Mouse (Mus musculus) cerebellum, adult 11-12 months (tissue): ENCODE data around the gene Tbc1d9.
A peak's percentile ranks its signal among the peaks of the same experiment; 100 is the strongest.

Experiments
- DNase-seq: peaks from one replicate; pipeline ENCODE4 v3.0.0; 2022

Gene Tbc1d9

GRCm38 (mm10) chr8:83181851-83182482 lies 16.8 kb downstream of the Tbc1d9 start:
- no peak for DNase-seq

GRCm38 (mm10) chr8:83182784-83183183 lies 17.6 kb downstream of the Tbc1d9 start:
- no peak for DNase-seq

GRCm38 (mm10) chr8:83186376-83186775 lies 21.2 kb downstream of the Tbc1d9 start:
- no peak for DNase-seq

GRCm38 (mm10) chr8:83187363-83187962 lies 22.3 kb downstream of the Tbc1d9 start:
- no peak for DNase-seq

GRCm38 (mm10) chr8:83189538-83190095 lies 24.5 kb downstream of the Tbc1d9 start:
- DNase-seq, result no peak

- peak; percentile 78 for DNase-seq
Observed at GRCm38 (mm10) chr8:83196088-83196487, 30.9 kb downstream of the Tbc1d9 start.

GRCm38 (mm10) chr8:83199715-83200114 lies 34.6 kb downstream of the Tbc1d9 start:
- no peak for DNase-seq

- DNase-seq, result peak; percentile 89
Observed at GRCm38 (mm10) chr8:83200191-83201177, 35.3 kb downstream of the Tbc1d9 start.

GRCm38 (mm10) chr8:83202946-83203345 lies 37.8 kb downstream of the Tbc1d9 start:
- DNase-seq, result peak; percentile 75

- no peak for DNase-seq
Observed at GRCm38 (mm10) chr8:83205907-83206306, 40.8 kb downstream of the Tbc1d9 start.

- no peak for DNase-seq
Observed at GRCm38 (mm10) chr8:83209581-83209980, 44.4 kb downstream of the Tbc1d9 start.

- DNase-seq, result no peak
Observed at GRCm38 (mm10) chr8:83210676-83211075, 45.5 kb downstream of the Tbc1d9 start.

GRCm38 (mm10) chr8:83215065-83215464 lies 49.9 kb downstream of the Tbc1d9 start:
- no peak for DNase-seq

GRCm38 (mm10) chr8:83216520-83216919 lies 51.4 kb downstream of the Tbc1d9 start:
- DNase-seq, result no peak

GRCm38 (mm10) chr8:83217196-83217595 lies 52.0 kb downstream of the Tbc1d9 start:
- no peak for DNase-seq

- DNase-seq, result no peak
Observed at GRCm38 (mm10) chr8:83217891-83218290, 52.7 kb downstream of the Tbc1d9 start.

GRCm38 (mm10) chr8:83219392-83219791 lies 54.2 kb downstream of the Tbc1d9 start:
- DNase-seq, result peak; percentile 95

- no peak for DNase-seq
Observed at GRCm38 (mm10) chr8:83220746-83221145, 55.6 kb downstream of the Tbc1d9 start.

- no peak for DNase-seq
Observed at GRCm38 (mm10) chr8:83224754-83225416, 59.7 kb downstream of the Tbc1d9 start.

GRCm38 (mm10) chr8:83225598-83225997 lies 60.4 kb downstream of the Tbc1d9 start:
- no peak for DNase-seq

GRCm38 (mm10) chr8:83227336-83227735 lies 62.2 kb downstream of the Tbc1d9 start:
- no peak for DNase-seq

- DNase-seq, result no peak
Observed at GRCm38 (mm10) chr8:83233099-83233498, 67.9 kb downstream of the Tbc1d9 start.

GRCm38 (mm10) chr8:83239341-83239740 lies 74.2 kb downstream of the Tbc1d9 start:
- no peak for DNase-seq
